Mouse (Mus musculus) embryo, embryonic 10 days (tissue): ENCODE data around the gene Kctd19.
A peak's percentile ranks its signal among the peaks of the same experiment; 100 is the strongest.

Experiments used
- DNase-seq: peaks from one replicate; pipeline ENCODE4 v3.0.0-alpha.2; 2015; ENCODE audit warnings: low spot score

Gene Kctd19

GRCm38 (mm10) chr8:105359208-105359607, 54.1 kb downstream of the Kctd19 start:
- no peak for DNase-seq

- DNase-seq: no peak
Measured at GRCm38 (mm10) chr8:105356681-105357080, 56.6 kb downstream of the Kctd19 start.

GRCm38 (mm10) chr8:105355179-105356024, 57.9 kb downstream of the Kctd19 start:
- DNase-seq: peak; percentile 85

- no peak for DNase-seq
Measured at GRCm38 (mm10) chr8:105354549-105354948, 58.8 kb downstream of the Kctd19 start.

- no peak for DNase-seq
Measured at GRCm38 (mm10) chr8:105353583-105354135, 59.6 kb downstream of the Kctd19 start.

- DNase-seq: peak; percentile 41
Measured at GRCm38 (mm10) chr8:105350186-105350585, 63.1 kb downstream of the Kctd19 start.

GRCm38 (mm10) chr8:105349096-105349771, 64.1 kb downstream of the Kctd19 start:
- peak; percentile 45 for DNase-seq

GRCm38 (mm10) chr8:105348450-105349095, 64.7 kb downstream of the Kctd19 start, which contains the start of gene Slc9a5:
TSS of gene Slc9a5 (plus strand) at chr8:105348843.
- peak; percentile 88 for DNase-seq

GRCm38 (mm10) chr8:105347428-105348221, 65.7 kb downstream of the Kctd19 start, which contains the start of gene Fhod1:
TSS of gene Fhod1 (minus strand) at chr8:105347953.
- peak; percentile 97 for DNase-seq

GRCm38 (mm10) chr8:105346611-105347427, 66.5 kb downstream of the Kctd19 start:
- DNase-seq: peak; percentile 81

- no peak for DNase-seq
Measured at GRCm38 (mm10) chr8:105345061-105345975, 68.0 kb downstream of the Kctd19 start.

GRCm38 (mm10) chr8:105343791-105344574, 69.3 kb downstream of the Kctd19 start:
- no peak for DNase-seq

GRCm38 (mm10) chr8:105342768-105343167, 70.5 kb downstream of the Kctd19 start:
- DNase-seq: no peak

- DNase-seq: no peak
Measured at GRCm38 (mm10) chr8:105341399-105341798, 71.9 kb downstream of the Kctd19 start.

GRCm38 (mm10) chr8:105339886-105340635, 73.2 kb downstream of the Kctd19 start:
- no peak for DNase-seq

GRCm38 (mm10) chr8:105338992-105339391, 74.3 kb downstream of the Kctd19 start:
- DNase-seq: no peak

- no peak for DNase-seq
Measured at GRCm38 (mm10) chr8:105336373-105337130, 76.8 kb downstream of the Kctd19 start.
